Mouse (Mus musculus) kidney, postnatal 25 days (tissue): Measurements from ENCODE around the gene Myo18a.

Experiments used
- DNase-seq, 2 experiments: peaks; one replicate each; pipeline ENCODE4 v3.0.0; 2021; ENCODE audit warnings: mixed read lengths in 2 of 2

Myo18a gene

DNA sequence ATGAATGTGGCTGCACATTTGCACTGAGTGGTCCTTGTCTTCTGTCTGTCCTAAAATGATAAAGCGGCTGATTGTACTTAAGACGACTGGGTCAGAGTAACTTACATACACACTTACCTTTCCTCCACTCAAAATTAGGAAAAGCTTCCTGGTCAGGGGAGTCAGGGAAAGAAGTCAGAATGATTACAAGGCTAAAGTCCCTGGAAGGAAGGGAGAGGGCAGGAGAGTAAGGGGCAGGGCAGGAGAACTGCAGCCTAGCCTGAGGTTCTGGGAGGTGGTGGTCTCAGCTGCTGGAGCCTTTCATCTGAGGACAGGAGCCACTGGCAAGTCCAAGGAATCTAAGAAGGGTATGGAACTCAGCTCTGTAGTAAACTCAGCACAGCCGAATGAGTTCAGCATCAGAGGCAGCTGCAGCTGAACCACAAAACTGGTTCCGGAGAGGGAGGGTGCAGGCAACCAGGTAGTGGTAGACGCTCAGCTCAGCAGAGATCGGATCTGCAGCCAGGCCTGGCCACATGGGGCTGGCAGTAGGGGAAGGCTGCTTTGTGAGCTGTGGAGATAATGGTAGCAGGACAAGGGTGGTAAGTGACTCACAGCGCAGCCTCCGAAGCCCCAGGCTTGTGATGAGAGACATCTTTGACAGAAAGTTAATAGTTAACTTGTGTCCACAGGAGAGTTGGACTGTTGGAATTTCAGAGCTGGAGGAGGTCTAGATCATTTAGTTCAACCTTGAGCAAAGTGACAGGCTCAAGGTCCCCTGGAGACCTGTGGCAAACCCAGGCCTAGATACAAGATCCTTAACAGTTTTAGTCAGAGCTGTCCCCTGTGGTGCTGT, 9.1 kb downstream of the Myo18a start:
- DNase-seq = peak; percentile 61 to 83

DNA sequence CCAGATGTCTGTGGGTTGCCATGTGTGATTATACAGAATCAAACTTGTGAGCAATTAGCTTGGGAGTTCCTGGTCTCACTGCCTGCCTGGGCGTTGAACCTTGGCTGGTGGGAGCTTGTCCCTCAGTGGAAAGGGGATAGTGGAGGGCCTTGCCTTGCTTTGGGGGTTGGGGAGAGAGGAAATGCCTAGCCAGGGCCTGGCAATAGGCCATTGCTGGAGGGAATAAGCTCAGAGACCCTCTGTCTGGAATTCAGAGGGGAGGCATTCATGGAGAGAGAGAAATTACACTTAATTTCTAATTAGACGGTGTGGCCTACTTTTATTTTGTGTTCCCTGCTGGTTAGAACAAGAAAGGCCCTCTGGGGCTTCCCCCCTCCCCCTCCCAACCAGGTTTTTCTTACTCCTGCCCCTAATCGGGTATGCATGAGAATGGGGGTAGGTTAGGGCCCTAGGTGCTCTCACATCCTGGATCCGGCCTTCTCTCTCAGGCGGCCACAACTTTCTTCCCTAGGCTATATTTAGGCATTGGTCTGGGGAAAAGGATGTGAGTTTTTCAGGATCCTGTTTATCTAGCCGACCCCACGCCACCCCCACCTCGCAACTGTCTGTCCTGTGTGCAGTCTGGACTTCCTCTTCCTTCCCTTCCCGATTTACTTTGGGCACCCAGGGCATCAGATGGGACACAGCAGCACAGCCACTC, 12.8 kb downstream of the Myo18a start:
- DNase-seq = peak; percentile 63 to 76

DNA sequence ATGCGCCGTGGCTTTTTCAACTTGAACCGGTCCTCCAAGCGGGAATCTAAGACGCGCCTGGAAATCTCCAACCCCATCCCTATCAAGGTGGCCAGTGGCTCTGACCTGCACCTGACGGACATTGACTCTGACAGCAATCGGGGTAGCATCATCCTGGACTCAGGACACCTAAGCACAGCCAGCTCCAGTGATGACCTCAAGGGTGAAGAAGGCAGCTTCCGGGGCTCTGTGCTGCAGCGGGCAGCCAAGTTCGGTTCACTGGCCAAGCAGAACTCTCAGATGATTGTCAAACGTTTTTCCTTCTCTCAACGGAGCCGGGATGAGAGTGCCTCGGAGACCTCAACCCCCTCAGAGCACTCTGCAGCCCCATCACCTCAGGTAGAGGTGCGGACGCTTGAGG, 14.4 kb downstream of the Myo18a start:
- DNase-seq = peak in 1 of 2 experiments; percentile 69

DNA sequence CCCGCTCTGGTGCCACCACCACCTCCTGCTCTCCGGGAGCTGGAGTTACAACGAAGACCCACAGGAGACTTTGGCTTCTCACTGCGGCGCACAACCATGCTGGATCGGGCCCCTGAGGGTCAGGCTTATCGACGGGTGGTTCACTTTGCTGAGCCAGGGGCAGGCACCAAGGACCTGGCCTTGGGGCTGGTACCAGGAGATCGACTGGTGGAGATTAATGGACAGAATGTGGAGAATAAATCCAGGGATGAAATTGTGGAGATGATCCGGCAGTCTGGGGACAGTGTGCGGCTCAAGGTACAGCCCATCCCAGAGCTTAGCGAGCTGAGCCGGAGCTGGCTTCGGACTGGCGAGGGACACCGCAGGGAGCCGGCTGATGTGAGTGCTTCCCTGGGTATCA, 14.9 kb downstream of the Myo18a start:
- no peak for DNase-seq

DNA sequence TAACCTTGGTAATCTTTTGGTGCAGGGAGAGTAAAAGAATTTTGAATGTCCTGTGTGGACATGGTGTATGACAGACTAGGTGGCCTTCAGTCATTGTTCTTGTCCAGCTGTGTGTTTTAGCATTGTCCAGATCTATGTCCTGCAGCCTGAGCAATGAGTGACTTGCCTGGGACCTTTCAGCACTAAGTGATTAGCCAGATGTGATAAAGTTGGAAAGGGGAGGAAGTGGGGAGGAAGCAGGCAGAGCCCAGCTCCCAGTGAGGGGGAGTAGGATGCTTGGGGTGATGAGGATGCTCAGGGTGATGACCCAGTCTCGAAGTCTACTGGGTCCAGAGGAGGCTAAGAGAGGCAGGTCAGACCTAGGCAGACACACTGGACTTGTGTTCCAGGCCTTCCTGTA, 16.2 kb downstream of the Myo18a start:
- no peak for DNase-seq

DNA sequence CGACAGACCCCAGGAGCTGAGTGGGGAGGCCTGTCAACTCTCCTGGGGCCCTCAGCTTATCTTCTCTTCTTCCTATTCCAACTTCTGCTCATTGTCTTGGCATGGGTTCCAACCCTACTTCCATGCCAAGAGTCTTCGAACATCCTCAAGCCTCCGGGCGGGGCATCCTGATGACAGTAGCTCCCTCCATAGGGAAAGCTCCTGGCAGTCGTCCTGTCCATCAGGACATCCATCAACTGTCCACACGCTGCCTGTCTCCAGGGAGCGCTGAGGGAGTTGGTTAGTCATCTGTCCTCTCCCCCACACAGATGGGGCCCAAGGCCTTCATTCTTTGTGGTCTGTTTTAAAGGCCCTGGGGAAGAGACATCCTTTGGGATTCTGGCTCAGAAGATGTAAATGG, 18.0 kb downstream of the Myo18a start:
- DNase-seq = peak; percentile 48 to 62

DNA sequence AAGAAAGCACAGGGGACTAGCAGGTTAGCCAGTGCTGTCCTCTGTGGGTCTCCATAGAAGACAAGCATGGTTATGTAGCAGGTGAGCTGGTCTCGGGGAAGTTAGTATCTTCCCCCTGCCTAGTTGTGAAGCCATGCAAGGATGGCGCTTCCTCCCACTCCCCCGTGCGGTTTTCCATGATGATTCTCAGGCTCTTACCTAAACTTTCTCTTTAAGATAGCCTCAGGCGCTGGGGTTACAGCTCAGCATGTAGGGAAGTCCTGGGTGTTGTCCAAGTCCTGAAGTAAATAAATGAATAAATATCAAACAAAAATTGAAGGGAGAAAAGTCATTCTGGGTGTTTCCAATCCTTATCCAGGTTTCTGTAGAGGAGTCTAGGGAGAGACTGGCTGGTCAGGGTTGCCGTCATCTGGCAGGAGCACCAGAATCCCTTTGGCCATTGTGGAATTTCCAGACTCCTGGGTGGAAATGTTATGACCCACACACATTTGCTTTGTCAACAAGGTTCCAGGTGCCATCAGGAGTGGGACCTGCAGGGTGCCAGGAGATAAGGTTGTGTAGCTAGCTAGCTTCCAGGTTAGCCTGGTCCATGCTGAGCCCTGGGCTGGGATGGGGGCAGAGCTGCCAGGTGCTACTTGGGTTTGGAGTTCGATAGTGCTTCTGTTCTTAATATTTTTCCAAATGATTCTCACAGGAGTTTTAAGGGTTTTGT, 19.2 kb downstream of the Myo18a start:
- DNase-seq = no peak

DNA sequence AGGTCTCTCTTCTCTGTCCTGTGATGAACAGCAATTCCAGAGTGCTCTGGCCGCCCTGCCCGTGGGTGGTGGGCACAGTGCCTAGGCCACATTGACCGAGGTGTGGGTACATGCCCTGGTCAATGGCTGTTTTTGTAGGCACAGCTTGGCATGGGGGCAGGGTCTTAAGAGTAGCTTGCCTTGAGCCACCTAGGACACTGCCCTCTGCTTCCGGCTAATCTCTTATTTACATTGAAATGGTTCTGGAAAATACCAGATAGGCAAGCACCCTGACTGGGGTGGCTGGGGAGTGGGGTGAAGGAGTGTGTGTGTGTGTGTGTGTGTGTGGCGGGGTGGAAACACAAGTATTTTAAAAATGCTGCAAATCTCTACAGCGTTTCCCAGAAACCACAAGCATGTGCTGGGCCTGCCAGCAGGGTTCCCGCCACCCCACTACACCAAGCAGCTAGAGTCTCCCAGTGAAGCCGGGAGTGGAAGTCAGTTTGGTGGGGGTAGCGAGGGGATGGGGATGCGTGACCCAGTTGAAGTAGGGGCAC, 20.2 kb downstream of the Myo18a start:
- peak; percentile 64 to 85 for DNase-seq

DNA sequence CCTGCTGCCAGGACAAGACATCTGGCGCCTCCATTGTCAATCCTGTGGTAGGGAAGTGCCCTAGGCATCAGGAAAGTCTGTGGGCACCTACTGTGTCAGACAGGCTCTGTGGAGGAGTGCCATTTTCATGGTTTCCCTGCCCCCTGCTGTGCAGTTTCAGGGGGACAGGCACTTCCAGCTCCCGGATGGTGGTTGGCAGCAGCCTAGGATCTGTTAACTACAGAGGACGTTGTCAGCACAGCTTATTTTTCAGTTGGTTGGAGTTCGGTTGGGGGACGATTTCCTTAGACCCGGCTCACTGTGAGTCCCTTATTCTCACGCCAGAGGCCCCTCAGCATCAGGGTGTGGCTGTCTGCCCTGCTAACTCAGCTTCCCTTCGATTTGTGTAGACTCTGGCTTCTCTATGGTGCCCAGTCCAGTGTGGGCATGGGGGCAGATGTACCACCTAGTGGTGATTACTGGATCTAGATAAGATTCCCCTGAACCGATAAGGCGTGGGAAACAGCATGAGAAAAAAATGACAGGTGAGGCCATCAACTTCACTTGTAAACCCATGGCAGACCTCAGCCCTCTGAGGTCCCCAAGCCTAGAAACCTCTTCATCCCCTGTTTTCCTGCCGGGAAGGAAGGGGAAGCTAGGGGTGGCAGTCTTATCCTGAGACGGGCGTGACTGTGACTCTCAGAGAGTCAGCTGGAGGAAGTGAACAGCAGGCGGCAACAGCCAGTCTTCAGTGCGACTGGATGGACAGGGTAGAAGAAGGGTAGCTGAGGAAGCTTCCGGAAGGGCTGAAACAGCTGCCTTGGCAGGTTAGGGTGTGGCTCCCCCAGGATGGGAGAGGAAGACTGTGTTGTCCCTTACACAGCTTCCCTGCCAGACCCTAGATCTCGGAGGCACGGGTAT, 21.0 kb downstream of the Myo18a start:
- DNase-seq = peak; percentile 59 to 76

DNA sequence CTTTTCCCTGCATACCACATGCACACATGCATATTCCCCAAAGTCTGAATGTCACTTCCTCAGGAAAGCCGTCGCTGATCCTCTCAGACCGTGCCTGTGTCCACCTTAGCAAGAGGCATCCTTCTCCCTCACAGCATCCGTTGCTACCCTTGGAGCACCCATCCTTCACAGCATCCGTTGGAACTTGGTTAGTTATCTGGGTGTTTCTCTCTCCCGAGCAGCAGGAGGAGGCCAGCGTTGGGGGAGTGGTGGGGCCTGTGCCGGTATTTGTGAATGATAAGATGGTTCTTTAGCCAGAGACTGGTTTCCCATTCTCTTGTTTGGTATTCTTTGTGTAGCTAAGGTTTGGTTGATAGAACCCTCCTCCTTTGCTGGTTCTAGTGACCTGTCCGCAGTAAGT, 21.8 kb downstream of the Myo18a start:
- DNase-seq = no peak

DNA sequence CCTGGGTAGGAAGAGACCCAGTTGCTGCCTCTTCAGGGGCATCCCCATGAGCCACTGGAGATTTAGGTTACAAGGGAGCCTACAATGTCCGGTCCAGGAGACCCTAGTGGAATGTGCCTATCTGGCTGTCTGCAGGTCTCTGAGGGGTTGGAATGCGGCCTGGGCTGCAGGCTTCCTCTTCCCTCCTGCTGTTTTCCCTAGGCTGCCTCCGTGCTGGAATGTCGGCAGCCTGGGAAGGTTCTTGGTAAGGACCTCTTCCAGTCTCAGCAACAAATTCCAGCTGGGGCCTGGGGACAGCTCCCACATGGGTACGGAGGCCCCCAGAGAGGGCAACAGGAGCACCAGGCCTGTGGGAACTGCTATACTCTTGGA, 22.3 kb downstream of the Myo18a start:
- DNase-seq = peak in 1 of 2 experiments; percentile 58

DNA sequence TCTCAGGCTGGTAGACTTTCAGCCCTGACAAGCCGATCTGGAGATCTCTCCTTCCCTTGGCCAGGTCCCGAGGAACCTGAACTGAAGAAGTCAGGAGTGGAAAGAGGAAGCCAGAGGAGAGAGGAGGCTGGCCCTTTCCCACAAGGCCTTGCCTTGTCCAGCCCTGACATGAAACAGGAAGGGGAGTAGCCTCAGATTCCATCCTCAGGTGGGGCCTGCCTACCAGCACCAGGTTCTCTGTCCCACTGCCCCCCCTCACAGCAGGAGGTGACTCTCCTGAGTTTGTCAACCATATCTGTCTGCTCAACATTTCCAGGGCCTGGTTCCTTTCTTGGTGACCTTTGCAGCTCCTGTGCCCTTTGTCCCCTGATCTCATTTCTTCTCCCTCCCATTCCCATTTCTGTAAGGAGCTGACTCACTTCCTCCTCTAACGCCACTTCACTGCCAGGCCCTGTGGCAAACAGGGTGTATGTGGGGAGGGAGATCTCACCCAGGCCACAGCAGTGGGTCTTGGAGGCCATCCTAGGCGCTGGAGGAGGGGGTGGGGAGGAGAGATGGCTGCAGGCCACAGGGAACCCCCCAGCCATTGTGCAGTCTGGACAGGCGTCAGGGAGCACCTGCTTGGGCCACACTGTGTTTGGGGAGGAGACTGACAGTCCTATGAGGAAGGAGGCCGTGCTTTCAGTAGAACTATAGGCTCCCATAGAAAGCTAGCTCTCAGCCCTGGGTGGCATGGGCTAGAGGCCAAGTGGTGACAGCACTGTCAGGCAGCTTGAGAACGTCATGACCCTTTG, 22.9 kb downstream of the Myo18a start:
- peak; percentile 78 to 93 for DNase-seq

DNA sequence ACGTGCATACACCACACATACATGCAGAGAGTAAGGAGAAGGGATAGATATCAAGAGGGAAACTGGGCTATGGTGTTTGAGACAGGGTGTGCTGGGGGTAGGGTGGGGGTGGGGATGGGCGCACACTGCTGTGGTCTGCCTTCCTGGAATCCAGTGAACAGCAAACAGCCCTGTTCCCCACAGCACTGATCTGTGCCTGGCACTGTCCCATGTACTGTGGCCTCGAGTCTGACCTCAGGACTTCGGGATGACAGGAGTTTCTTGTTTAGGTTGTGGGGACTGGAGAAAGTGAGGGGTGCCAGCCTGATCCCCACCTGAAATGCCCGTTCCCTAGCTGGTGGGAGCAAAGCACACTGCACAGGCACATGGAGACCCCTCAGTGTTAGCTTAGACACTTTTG, 24.7 kb downstream of the Myo18a start, which contains the start of gene Gm10277:
Gene Gm10277, minus strand, starts transcription at position 41 of the 400 bp plus-strand sequence.
- peak in 1 of 2 experiments; percentile 47 for DNase-seq

DNA sequence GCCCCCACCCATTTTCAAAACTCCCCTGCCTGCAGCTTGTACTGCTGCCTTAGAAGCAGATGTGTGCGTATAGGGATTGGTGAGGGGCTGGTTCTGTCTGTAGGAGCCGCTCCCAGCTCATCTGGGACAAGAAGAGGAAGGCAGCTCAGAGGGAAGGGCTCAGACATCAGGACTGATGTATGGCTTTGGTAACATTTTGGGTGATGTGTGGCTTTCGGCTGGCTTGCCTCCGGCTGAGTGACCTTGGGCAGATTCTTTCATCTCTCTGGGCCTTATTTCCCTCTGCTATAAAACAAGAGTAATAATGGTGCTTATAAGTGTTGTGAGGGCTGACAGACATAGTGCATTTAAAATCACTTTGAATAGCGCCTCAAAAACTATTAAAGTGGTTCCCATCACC, 26.5 kb downstream of the Myo18a start:
- DNase-seq = no peak

DNA sequence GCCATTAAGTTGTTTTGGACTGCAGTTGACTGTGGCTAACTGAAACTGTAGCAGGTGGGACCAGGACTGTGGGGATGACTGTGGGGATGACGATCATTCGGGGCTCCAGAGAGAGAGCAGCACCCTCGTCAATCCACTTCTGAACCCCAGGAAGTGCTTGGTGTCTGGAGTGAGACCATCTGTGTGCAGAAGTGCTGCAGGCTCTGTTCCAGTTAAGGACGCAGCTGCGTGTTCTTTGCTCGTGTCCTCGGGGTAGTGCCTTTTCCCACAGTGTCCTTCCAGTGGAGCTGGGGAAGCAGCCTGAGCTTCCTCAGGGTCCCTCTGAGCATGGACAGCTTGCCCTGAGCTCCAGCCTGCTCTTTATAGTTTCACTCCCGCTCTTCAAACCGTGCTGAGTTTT, 27.2 kb downstream of the Myo18a start:
- DNase-seq = peak in 1 of 2 experiments; percentile 39

DNA sequence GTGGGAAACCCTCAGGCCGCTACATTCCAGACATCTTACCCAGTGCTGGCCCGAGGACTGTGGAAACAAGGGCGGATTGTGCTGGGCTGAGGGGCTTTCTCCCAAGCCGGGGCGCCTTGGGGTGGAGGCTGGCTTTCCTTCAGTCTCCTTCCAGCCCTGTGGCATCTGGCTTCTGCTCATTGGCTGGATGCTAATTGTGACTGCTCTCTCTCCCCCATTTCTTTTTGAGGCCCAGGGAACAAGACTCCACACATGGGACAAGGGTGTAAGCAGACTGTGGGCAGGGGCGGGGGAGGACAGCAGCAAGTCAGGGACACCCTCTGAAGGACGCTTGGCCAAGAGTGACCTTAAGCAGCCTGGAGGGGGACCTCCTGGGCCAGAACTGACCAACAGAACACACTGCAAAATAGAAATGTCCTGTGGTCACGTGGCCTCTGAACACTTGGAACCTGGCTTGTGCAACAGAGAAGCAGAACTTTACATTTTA, 28.2 kb downstream of the Myo18a start:
- DNase-seq = peak; percentile 36 to 83

DNA sequence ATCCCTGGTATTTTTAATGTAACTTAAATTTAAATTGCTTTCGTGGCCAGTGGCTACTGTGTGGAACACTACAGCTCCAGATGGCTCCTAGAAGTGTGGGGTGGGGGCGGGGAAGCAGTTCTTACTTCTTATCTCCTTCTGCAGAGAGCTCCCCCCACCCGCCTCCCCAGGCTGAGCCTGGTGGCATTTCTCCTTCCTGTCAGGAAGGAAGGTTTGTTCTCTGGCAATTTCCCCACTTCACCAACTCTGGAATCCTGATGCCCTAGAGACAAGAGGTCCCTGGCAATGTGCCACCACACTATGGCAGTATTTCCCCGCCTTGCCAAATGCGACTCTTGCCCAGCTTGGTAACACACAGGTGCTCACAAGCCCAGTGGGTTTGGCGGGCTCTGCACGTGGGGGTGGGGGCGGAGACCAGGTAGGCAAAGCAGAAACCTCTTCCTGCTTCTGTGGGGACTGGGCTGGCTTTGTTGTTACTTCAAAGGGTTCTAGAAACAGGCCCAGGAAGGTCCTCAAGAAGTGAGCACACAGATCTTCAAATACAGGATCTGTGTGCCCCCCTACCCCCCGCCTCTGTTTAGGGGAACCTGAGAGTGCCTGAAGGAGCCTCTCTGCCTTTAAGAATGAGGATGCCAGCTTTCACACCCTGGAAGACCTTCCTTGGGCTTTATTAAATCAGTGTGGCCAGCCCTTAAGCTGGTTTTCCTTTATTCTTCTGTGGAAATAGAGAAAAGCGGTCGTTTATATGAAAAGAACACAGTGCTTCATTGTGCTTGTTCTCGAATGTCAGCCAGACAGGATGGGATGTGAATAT, 28.9 kb downstream of the Myo18a start:
- peak; percentile 90 to 92 for DNase-seq

DNA sequence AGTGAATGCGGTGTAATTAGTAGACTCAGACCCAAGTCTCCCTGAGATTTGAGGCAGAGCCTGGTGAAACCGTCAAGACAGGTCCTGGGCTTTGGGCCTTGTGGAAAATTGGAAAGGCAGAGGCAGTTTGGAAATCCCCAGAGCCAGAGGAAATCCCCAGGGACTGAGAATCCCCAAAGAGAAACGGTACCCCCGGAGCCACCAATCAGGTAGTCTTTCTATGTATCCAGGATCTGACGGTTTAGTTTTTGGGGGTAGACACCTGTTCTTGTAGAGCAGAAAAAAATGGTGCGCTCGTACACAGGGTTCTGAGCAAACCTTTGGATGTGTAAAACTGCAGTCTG, 29.5 kb downstream of the Myo18a start:
- DNase-seq = no peak

DNA sequence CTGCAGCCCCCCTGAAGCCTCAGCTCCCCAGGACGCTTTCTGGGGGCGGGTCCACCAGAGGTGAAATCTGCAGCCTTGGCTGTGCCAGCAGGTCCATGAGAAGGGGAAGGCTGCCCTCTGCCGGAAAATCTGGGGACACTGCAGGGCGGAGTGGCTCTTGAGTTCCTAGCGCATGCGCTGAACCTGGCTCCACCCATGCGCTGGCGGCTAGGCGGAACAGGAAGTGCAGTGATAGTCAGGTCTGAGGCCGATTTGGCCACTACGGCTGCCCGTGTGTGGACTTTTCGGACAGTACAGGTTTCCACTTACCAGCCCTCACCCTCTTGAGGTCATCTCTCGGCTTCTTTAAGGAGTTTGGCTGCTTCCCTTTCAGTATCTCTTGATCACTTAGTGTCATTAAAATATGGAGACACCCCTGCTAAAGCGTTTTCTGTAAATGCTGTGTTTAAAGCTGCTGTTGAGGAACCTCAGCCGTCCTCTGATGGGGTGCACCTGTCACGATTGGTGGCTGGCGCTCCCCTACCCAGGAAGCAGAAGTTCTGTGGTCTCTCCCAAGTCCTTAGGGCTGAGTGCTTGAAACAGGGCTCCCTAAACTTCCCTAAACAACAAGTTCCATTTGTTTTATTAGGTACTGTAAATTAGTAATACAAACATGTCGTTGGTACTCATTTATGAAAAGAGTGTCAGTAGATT, 30.3 kb downstream of the Myo18a start:
- peak; percentile 97 to 98 for DNase-seq

DNA sequence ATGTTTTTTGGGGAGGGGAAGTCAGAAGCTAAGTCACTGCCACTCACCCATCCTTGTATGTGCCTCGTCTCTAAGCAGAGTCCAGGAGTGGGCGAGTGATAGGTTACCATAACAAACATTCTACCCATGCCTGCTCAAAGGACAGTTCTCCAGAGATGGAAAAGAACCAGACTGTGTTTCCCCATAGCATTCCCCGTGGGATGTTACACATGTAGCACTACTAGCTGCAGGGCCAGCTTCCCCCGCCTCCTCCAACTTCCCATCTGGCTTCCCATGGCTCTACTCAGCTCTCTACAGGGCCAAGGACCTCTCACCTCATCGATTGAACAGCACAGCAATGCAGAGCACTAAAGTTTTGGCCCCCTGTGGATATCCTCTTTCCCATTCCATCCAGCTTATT, 32.2 kb downstream of the Myo18a start:
- DNase-seq = no peak
